Mouse (Mus musculus) bone marrow macrophage, adult 2 months (primary cell): ENCODE measurements around the gene Cldn10. TPM values are rescaled to one million over a fixed set of nuclear protein-coding genes. Genes with fewer than 3 reads are reported as not detected.

Experiments
- H3K27ac ChIP-seq: 2 replicates; pipeline ENCODE4 v1.5.1; 2012; ENCODE audit warnings: low read depth, low read length; ENCODE audit not compliant: insufficient read depth
- H3K4me1 ChIP-seq: 2 replicates; pipeline ENCODE4 v1.6.1; 2012; ENCODE audit warnings: low read length; ENCODE audit not compliant: control insufficient read depth, insufficient read depth
- H3K4me3 ChIP-seq: 2 replicates; pipeline ENCODE4 v1.5.1; 2012; ENCODE audit warnings: mild to moderate bottlenecking, low read length, moderate library complexity; ENCODE audit not compliant: insufficient read depth
- CTCF ChIP-seq: IDR thresholded peaks from 2 replicates; pipeline ENCODE4 v1.5.1; 2012; ENCODE audit warnings: low read depth, mild to moderate bottlenecking, low read length, moderate library complexity
- POLR2A ChIP-seq: IDR thresholded peaks from 2 replicates; pipeline ENCODE4 v1.6.1; 2012; ENCODE audit warnings: mild to moderate bottlenecking, low read depth, low read length, borderline replicate concordance
- polyA plus RNA-seq: library from polyadenylated mRNA; stranded (reverse); fragments of >200 nt; gene quantifications from 2 replicates; pipeline ENCODE4 v1.2.4, GENCODE M21; 2012; ENCODE audit not compliant: missing spikeins, insufficient read depth, insufficient read length

The Cldn10 gene
- polyA plus RNA-seq, 1 experiment: not detected

DNA sequence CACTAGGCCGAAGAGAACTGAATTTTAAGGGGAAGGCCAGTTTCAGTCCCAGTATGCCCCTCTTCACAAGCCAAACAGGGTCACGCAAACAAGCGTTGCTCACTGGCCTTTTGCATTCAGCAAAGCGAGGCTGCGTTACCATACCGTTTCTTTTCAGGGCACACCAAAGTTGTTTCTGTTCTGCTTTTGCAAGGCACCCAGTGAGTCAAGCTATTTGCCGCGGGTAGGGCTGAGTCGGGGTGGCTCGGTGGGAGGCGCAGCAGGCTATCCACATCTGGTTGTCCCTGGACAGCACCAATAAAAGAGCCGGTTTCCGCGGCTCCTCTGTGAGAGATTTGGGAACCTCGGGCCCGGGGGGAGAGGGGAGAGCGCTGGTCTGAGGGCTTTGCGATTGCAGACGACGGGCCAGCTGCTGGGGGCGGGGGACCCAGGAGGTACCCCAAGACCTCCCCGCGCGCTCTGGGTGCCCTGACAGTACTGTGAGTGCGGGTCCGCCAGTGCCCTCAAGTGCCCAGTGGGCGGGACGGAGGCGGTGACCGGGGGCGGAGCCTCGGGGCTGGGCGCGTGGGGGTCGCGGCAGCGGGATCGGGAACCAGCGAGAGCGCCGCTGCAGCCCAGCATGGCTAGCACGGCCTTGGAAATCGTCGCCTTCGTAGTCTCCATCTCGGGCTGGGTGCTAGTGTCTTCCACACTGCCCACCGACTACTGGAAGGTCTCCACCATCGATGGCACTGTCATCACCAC lies 66.8 kb downstream of the Cldn10 start:
- Histone ChIP-seq H3K4me3 (peak overlapping the region; percentile 50), H3K4me1 (peaks cover 2% of the 10 kb centered on the region; the same call in 1 of the 2 replicates), H3K27ac (no peak overlapping the region)
- TF ChIP-seq POLR2A: no peak
- TF ChIP-seq CTCF: 0 out of 2 replicates have a peak, but pooled peaks have one; percentile 2

DNA sequence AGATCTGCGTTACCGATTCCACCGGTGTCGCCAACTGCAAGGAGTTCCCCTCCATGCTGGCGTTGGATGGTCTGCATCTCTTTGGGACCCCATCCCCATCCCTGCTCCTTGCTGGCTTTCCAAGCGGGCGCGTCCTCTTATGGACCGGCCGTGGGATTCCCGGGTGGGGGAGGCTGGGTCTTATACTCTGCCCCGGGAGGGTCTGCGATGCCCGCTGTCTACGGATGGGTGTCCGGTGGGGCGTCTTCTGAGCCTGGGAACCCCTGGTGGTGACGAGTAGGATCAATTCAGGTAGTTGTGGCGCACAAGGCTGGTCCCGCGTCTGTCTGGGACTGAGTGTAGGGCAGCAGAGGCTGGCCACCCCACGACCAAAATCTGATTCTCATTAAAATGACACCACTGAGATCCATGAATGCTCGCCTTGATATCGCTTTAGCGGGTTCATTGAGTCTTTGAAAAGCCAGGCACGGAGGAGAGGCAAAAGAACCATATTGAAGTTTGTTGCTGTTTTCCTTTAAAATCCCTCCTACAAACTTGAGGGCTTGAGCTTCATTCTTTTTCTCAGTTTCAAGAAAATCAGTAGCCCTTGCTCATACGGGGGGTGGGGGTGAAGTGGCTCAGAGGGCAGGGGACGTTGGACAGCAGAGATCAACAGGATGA lies 67.6 kb downstream of the Cldn10 start:
- Histone ChIP-seq H3K27ac (no peak overlapping the region), H3K4me1 (peaks cover 2% of the 10 kb centered on the region; the same call in 1 of the 2 replicates), H3K4me3 (peak overlapping the region; percentile 50)
- TF ChIP-seq POLR2A: no peak
- TF ChIP-seq CTCF: 0 out of 2 replicates have a peak, but pooled peaks have one; percentile 2

DNA sequence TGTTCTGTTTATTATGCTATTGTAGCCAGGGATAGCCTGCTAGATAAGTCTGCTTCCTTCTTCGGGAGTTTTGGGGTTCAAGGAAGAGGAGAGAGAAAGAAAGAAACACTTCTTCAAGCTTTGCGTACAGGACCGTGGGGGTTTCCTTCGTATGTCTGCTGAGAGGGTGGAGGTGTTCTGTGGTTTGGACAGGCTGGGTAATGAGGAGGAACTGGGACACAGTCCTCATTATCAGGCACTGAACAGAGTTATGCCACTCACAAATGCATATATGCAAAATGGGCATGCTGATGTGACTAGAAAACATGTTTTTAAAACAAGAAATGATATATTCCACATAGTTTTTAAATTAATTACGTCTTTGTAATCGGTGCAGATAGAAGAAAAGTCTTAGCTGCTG lies 68.9 kb downstream of the Cldn10 start:
- H3K27ac ChIP-seq: no peak overlapping the region
- peaks cover 2% of the 10 kb centered on the region; the same call in 1 of the 2 replicates for H3K4me1 ChIP-seq
- H3K4me3 ChIP-seq: no peak overlapping the region
- no peak for TF ChIP-seq POLR2A

DNA sequence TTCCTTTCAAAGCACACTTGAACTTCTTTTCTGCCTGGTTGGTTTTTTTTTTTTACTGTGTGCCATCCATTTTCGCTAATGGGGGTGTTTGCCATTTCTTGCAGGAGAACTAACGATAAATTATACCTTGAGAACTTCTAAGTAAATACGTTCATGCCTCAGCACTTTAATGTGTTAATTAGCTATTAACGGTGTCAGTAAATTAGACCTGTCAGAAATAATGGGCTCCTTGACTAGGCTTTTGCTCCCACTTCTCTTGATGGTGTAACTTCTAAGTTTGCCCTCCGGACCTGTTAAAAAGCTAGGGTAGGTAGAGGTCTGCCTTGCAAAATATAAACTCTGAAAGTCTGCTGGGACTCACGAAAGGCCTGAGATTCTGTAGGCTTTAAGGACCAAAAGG lies 70.6 kb downstream of the Cldn10 start:
- TF ChIP-seq CTCF (no peak), POLR2A (no peak)
- Histone ChIP-seq H3K4me1 (no peaks in the 10 kb centered on the region), H3K27ac (no peak overlapping the region), H3K4me3 (no peak overlapping the region)

- TF ChIP-seq POLR2A (no peak), CTCF (no peak)
- Histone ChIP-seq H3K4me3 (no peak overlapping the region), H3K4me1 (no peaks in the 10 kb centered on the region), H3K27ac (no peak overlapping the region)
Measured at GRCm38 (mm10) chr14:118862253-118862652, 74.5 kb downstream of the Cldn10 start.

- Histone ChIP-seq H3K4me1 (no peaks in the 10 kb centered on the region), H3K4me3 (no peak overlapping the region), H3K27ac (no peak overlapping the region)
- TF ChIP-seq CTCF (no peak), POLR2A (no peak)
Measured at GRCm38 (mm10) chr14:118864905-118865304, 77.2 kb downstream of the Cldn10 start.

DNA sequence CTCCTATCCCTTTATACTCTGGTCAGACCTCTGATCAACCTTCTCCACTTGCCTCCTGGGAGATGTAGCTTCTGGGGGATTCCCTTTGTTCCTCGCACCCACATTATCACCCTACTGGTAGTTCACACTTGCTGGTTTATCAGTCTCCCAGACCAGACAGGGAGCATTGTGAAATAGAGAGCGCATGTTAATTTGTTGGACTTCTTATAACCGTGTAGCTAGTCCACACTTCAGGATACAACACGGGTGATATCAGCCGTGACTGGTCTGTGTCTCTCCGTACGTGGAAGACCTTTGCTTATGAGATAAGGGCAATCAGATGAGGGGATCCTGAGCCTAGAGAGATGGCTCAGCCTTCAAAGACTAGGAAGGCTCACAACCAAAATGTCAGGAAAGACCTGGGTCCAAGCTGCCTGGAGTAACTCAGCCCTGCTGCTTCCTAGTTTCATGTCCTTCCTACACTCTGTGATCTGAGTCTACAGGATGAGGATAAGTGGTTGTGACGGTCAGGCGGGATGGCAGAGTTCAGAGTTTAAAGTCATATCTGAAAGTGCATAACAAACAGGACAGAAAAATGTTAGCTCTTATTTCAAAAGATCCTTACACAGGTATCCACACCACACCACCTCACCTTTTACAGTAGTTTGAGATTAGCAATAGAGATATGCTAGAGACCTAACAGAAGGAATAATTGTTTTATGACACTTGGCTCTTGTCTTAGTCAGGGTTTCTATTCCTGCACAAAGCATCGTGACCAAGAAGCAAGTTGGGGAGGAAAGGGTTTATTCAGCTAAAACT lies 78.5 kb downstream of the Cldn10 start:
- no peak overlapping the region for H3K27ac ChIP-seq
- TF ChIP-seq CTCF: no peak
- H3K4me3 ChIP-seq: no peak overlapping the region
- H3K4me1 ChIP-seq: no peaks in the 10 kb centered on the region

DNA sequence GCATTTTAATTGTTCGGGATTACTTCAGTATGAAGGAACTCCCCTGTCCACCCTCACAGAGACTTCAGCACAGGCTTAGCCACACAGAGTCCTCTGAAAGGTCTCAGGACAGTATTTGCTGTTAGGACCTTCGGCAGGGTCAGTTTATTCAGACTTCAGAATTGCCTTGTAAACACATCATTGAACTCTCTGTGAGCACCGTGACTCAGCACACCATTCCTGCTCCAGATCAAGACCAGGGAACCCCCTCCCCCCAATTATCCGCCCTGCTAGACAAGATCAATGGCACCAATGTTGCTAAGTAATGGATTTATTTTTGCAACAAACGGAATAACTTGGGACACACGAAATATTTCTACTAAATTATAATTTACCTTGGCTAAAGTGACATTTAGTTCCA lies 79.7 kb downstream of the Cldn10 start:
- TF ChIP-seq CTCF (no peak), POLR2A (no peak)
- H3K4me3 ChIP-seq: no peak overlapping the region

DNA sequence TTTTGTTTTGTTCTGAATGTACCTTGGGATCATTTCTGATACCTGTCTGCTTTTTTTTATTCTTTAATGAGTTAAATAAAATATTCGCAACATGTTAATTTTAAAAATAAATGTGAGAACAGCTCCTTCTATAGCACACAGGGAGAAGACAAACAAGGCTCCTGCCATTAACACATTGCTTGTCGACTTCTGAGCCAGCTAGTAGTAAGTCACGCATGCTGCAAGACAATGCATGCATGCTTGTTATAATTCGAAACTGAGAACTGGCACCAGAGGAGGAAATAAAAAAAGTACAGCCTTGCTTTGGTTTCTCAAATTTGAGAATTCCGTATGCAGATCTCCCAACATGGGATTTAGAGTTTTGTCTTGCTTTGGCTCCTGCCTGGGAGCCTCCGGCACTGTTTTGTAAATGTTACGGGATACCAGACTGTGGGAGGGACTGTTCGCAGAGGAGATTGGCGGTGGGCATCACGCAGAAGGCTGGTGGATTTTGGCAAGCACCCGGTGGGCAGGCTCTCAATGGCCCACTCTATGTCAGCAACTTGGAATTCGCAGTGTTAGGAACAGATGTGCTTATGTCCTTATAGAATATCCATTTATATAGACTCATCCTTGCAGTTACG lies 80.5 kb downstream of the Cldn10 start:
- Histone ChIP-seq H3K4me1 (no peaks in the 10 kb centered on the region), H3K27ac (no peak overlapping the region), H3K4me3 (no peak overlapping the region)
- TF ChIP-seq CTCF (no peak), POLR2A (no peak)

More for the DNA sequence above, 79.7 kb downstream of the Cldn10 start:
- H3K4me1 ChIP-seq: no peaks in the 10 kb centered on the region
- H3K27ac ChIP-seq: no peak overlapping the region
